Mouse (Mus musculus) ES-E14 (cell line): ENCODE results near the gene Astl. TPM values are rescaled to one million over a fixed set of nuclear protein-coding genes. Genes with fewer than 3 reads are reported as not detected.

Experiments used
- DNase-seq: peaks from one replicate; pipeline ENCODE4 v3.0.0-alpha.2; 2013; ENCODE audit warnings: low read depth, low spot score
- H3K27ac ChIP-seq: 2 replicates; pipeline ENCODE4 v1.5.1; 2012; ENCODE audit warnings: low read depth, mild to moderate bottlenecking, low read length, moderate library complexity, mixed read lengths; ENCODE audit not compliant: poor library complexity, insufficient read depth, severe bottlenecking
- H3K36me3 ChIP-seq: 2 replicates; pipeline ENCODE4 v1.6.1; 2012; ENCODE audit warnings: mild to moderate bottlenecking, low read length, moderate library complexity, mixed read lengths; ENCODE audit not compliant: control insufficient read depth, poor library complexity, insufficient read depth, severe bottlenecking
- H3K4me1 ChIP-seq, 2 experiments: fragments of 150-350 bp in 1 of 2; sonication (generic) in 1 of 2; 2 replicates each; pipeline ENCODE4 v1.6.1; 2012; ENCODE audit warnings: low read length in 2 of 2, mild to moderate bottlenecking in 1 of 2, mixed read lengths in 1 of 2; ENCODE audit not compliant: control insufficient read depth in 2 of 2, insufficient read depth in 2 of 2, poor library complexity in 1 of 2
- H3K4me3 ChIP-seq, 2 experiments: fragments of 150-350 bp in 1 of 2; sonication (generic) in 1 of 2; 2 replicates each; pipeline ENCODE4 v1.5.1; 2012; ENCODE audit warnings: low read length in 2 of 2, low read depth in 1 of 2, mild to moderate bottlenecking in 1 of 2, mixed read lengths in 1 of 2; ENCODE audit not compliant: insufficient read depth in 1 of 2, poor library complexity in 1 of 2, severe bottlenecking in 1 of 2
- H3K9ac ChIP-seq: 2 replicates; pipeline ENCODE4 v1.6.1; 2012; ENCODE audit warnings: low read depth, mild to moderate bottlenecking, low read length, mixed read lengths; ENCODE audit not compliant: poor library complexity, insufficient read depth, severe bottlenecking
- H3K9me3 ChIP-seq: fragments of 150-350 bp; sonication (generic); 2 replicates; pipeline ENCODE4 v1.6.1; 2012; ENCODE audit warnings: low read depth, mild to moderate bottlenecking, low read length; ENCODE audit not compliant: control insufficient read depth, insufficient read depth
- CHD2 ChIP-seq: IDR thresholded peaks from 2 replicates; pipeline ENCODE4 v1.6.1; 2014; ENCODE audit warnings: mild to moderate bottlenecking, low read depth, low read length, inconsistent platforms
- HCFC1 ChIP-seq: IDR thresholded peaks from 2 replicates; pipeline ENCODE4 v1.6.1; 2012; ENCODE audit warnings: low read length, inconsistent platforms, borderline replicate concordance; ENCODE audit not compliant: insufficient read depth
- MAFK ChIP-seq: IDR thresholded peaks from 2 replicates; pipeline ENCODE4 v1.6.1; 2014; ENCODE audit warnings: mild to moderate bottlenecking, low read depth, low read length, inconsistent platforms; ENCODE audit not compliant: insufficient read depth
- ZC3H11A ChIP-seq: IDR thresholded peaks from 2 replicates; pipeline ENCODE4 v1.6.1; 2012; ENCODE audit warnings: low read depth, mild to moderate bottlenecking, inconsistent platforms, low read length, borderline replicate concordance
- ZNF384 ChIP-seq: IDR thresholded peaks from 2 replicates; pipeline ENCODE4 v1.6.1; 2012; ENCODE audit warnings: low read depth, low read length, inconsistent platforms
- in situ Hi-C, 2 experiments: fragments of 600-800 bp; cut with MboI; formaldehyde crosslinking; loops; one replicate each; pipeline ENCODE4 v1.15.1; 2025; ENCODE audit warnings: low sequenced_read_pairs in 2 of 2, inconsistent platforms in 1 of 2; ENCODE audit not compliant: unreplicated experiment in 2 of 2
- total RNA-seq: library from RNA; depleted of rRNA; stranded (reverse); fragments of 300-350 nt; gene quantifications from 2 replicates; pipeline ENCODE4 v1.2.3, GENCODE M21; 2012

The Astl gene
- total RNA-seq, 1 experiment: not detected

DNA sequence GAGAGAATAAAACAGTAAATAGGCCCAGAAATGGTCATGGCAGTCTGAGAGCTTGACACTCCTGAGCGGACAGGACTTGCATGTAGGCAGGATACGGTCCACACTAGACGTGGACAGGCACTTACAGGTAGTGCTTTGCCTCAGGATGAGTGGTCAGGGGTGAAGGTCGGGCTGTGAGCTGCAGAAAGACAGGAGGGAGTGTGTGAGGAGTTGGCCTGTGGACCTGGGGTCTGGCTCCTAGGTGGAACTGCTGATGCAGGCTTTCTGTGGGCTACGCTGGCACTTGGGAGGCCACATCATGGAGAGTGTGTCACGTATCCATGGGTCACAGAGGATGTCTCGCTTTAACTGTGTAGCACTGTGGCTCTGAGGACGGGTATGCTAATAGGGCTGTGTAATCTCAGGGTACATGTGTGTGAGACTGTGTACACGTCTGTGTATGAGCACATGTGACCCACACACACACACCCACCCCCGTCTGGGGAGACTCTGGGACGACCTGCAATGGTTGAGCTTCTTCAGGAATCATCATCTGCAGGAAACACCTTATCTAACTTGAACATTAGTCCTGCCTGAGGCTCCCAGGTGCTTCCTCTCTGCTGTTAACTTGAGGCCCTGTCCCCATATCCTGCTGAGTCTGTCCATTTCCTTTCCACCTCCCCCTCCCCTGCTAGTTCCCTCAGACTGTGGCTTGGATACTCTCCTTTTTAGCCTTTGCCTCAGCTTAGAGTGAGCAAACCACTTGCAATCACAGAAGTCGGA, 10.2 kb upstream of the Astl start:
- no peak overlapping the region for H3K27ac ChIP-seq
- H3K4me1 ChIP-seq: no peaks in the 10 kb centered on the region
- H3K4me3 ChIP-seq: no peak overlapping the region
- in situ Hi-C loops: no loop called here
- H3K9me3 ChIP-seq: no peaks in the 10 kb centered on the region
- DNase-seq: no peak
- H3K36me3 ChIP-seq: no peaks in the 10 kb centered on the region
- H3K9ac ChIP-seq: no peak overlapping the region
- no peak for TF ChIP-seq HCFC1
- TF ChIP-seq ZC3H11A: no peak
- TF ChIP-seq ZNF384: no peak
- no peak for TF ChIP-seq MAFK
- TF ChIP-seq CHD2: no peak

DNA sequence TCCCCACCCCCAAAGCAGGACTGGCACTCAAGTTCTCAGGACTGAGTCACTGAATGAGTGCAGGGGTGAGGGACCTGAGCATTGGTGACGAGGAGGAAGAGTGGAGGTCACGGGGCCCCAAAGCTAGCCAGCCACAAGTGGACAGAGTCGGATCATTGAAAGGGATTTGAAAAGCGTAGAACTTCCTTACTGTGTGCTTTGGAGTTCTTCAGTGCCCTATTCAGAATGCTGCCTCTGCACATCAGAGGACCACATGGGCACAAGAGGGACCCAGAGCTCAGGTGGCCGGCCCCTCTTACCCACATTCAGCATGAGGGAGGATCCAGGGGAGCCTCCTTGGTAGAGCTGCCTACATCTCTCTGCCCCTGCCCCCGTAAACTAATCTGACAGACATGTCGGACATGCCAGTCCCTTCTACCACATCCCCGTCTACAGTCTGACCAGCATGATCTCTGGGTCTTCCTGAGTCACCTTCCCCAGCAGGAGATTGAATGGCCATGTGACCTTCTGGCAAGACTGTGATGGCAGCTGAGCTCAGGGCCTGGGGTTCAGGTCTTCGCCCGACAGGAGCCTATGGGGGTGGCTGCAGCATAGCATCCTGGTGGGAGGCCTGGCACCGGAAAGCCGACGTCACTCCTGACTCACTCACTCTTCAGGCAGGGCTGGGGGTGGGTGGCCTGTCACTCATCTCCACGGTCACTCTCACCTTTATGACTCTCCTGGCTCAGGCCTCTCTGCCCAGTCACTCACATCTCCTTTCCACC, 5.5 kb upstream of the Astl start:
- Histone ChIP-seq H3K27ac (no peak overlapping the region), H3K4me1 (0 out of 4 replicates have a peak, but pooled peaks cover 0 to 2% of the 10 kb centered on the region in 2 experiments), H3K4me3 (no peak overlapping the region), H3K36me3 (no peaks in the 10 kb centered on the region), H3K9ac (no peak overlapping the region), H3K9me3 (no peaks in the 10 kb centered on the region)
- TF ChIP-seq HCFC1 (no peak), ZC3H11A (no peak), MAFK (no peak)
- DNase-seq: no peak
- in situ Hi-C loops: no loop called here

DNA sequence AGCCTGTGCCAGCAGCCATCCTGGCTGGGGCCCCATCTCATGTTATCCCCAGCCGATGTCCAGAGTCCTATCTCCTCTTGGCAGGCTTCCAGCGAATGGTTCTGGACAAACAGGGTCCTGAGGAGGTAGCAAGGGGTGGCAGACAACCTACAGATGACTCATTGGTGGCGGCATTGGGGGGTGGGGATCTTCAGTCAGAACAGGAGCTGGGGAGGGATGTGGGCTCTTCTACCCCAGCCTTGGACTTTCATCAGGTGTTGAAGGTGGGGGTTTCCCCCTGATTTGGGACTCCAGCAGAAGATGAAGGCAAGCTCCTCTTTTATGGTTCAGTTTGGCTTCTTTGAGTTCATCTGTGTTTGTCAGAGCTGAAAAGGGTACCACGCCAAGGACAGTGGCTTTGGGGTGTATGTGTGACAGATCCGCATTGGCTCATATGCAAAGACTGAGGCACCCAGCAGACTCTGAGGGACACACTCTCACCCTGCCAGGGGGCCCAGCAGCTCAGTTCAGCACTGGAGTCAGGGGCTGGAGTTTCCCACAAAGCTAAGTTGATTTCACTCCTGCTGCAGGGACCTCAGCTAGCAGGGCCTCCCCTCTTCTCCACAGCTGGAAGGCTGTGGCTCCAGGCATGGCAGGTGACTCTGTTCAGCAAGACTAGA, 4.4 kb upstream of the Astl start:
- Histone ChIP-seq H3K9ac (no peak overlapping the region), H3K27ac (no peak overlapping the region), H3K4me3 (no peak overlapping the region), H3K36me3 (no peaks in the 10 kb centered on the region), H3K9me3 (no peaks in the 10 kb centered on the region), H3K4me1 (0 out of 4 replicates have a peak, but pooled peaks cover 0 to 2% of the 10 kb centered on the region in 2 experiments)
- in situ Hi-C loops: no loop called here
- TF ChIP-seq MAFK: no peak
- no peak for TF ChIP-seq HCFC1
- no peak for TF ChIP-seq CHD2
- DNase-seq: no peak

DNA sequence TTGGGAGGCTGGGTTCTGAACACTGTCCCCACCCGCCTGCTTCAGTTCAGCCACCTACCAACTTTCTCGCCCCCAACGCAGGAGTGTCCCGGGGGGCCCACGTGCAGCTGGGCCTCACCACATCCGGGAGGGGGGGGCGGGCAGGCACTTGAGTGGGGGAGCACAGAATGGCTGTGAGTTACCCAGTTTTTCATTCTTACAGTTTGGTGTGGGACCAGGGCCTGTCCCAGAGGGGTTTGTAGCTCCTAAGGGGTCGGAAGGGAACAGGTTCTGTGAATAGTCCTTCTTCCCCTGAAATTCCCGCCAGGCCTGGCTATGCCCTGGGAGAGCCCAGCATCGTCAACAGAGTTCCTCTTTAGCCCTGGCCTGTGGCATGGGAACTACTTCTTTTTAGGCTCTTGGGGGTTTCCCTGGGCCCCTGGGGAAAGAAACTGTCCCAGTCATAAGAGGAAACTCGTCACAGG, 3.3 kb upstream of the Astl start:
- H3K27ac ChIP-seq: no peak overlapping the region
- in situ Hi-C loops: no loop called here
- no peaks in the 10 kb centered on the region for H3K9me3 ChIP-seq
- 0 out of 4 replicates have a peak, but pooled peaks cover 0 to 2% of the 10 kb centered on the region in 2 experiments for H3K4me1 ChIP-seq
- DNase-seq: no peak
- no peak overlapping the region for H3K9ac ChIP-seq
- H3K4me3 ChIP-seq: peak overlapping the region in 1 of 2 experiments; percentile 52; a peak in 2 of 4 replicates
- no peak for TF ChIP-seq CHD2
- H3K36me3 ChIP-seq: no peaks in the 10 kb centered on the region
